Mouse (Mus musculus): ENCODE results near the gene Gad1. TPM values are rescaled to one million over a fixed set of nuclear protein-coding genes. Genes with fewer than 3 reads are reported as not detected.
"Not testable (repeated sequence)": the region's sequence is repeated elsewhere in the genome, so short reads cannot be mapped to it uniquely, and the experiment has no call there.

Gene Gad1
- 2.3 and 3.4 TPM in 2 replicates for polyA plus RNA-seq (2016; fragmentation: Nextera tagmentation; extraction: Ambion mirVana)

DNA sequence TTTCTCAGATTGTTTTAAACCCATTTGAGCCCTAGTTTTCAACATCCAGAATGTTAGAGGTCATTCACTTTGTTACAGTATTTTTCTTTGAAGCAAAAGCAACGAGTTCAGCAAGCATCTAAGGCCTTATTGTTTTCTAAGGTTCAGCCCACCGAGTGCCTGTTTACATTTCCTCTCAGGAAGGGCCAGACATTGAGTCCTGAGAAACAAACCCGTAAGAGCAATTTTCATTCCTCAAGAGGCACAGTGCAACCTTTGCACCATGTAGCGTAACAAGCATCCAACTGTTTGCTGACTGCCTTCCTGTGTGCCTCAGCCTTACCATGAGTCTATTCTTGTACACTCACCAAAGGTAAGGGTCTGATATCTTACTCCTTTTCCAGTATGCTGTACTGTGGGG lies at the start of gene Gad1:
Gene Gad1 (plus strand): TSS at position 301 of the 400 bp plus-strand sequence.
- Histone ChIP-seq H3K36me3 (replicated peaks) (no peaks in the 10 kb centered on the region), H3K4me1 (no peaks in the 10 kb centered on the region), H3K4me3 (no peak within 1 kb of the TSS), H3K27me3 (ENCODE audit: poor library complexity, severe bottlenecking) (peaks cover 16% of the 10 kb centered on the region), H3K9me3 (no peaks in the 10 kb centered on the region), H3K27ac (no peak within 1 kb of the TSS)
- 62% methylated on average over 4 of the region's 4 CpGs for WGBS
- no peak for DNase-seq (ENCODE audit: extremely low spot score, low spot score)

DNA sequence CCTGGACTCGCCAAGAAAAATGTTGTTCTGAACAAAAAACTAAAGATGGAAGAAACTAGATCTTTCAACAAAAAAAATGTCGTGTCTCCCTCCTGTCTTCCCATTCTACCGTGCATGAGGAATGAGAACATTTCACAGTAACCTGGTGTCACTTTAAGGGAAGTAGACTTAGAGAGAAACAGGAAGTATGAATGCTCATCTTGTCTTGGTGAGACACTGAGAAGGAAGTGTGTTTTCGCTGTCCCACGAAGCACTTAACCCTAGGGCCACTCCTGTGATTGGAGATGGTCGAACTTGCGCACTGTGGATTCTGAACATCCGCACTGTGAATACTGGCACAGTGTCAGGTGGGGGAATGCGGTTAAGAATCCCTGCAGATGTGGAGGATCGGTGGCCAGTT lies 49.4 kb upstream of the Gad1 start:
- no peaks in the 10 kb centered on the region for H3K36me3 ChIP-seq (replicated peaks)
- 88% methylated on average over 10 of the region's 10 CpGs for WGBS
- DNase-seq (ENCODE audit: extremely low spot score, low spot score) = no peak
- H3K27ac ChIP-seq = no peak overlapping the region
- peaks cover 60% of the 10 kb centered on the region for H3K27me3 ChIP-seq (ENCODE audit: poor library complexity, severe bottlenecking)
- peaks cover 26% of the 10 kb centered on the region for H3K4me1 ChIP-seq
- H3K4me3 ChIP-seq = no peak overlapping the region
- no peaks in the 10 kb centered on the region for H3K9me3 ChIP-seq

DNA sequence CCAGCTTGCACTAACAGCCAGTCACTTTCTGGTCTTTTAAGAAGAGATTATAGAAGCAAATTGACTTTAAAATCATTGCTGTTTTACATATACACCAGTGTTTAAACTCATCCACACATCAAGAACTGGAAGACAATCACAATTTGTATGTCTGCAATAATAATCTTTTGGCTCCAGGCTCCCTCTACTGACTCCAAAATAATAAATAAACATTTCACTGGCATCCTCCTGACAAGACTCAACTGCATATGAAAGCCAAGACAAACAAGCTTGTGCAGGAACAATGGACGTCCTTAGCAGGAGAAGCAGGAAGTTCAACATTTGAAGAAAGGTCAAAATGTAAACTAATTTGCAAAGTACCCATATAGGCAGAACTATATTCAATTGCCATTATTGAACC lies 47.6 kb upstream of the Gad1 start:
- Histone ChIP-seq H3K36me3 (replicated peaks) (no peaks in the 10 kb centered on the region), H3K27me3 (ENCODE audit: poor library complexity, severe bottlenecking) (peaks cover 56% of the 10 kb centered on the region), H3K27ac (no peak overlapping the region), H3K4me3 (no peak overlapping the region), H3K4me1 (peaks cover 37% of the 10 kb centered on the region), H3K9me3 (no peaks in the 10 kb centered on the region)
- WGBS = 41% methylated on average over 1 of the region's 1 CpGs
- DNase-seq (ENCODE audit: extremely low spot score, low spot score) = no peak

GRCm38 (mm10) chr2:70505896-70506295 lies 47.0 kb upstream of the Gad1 start:
- Histone ChIP-seq H3K9me3 (no peaks in the 10 kb centered on the region), H3K4me1 (peaks cover 37% of the 10 kb centered on the region), H3K27ac (no peak overlapping the region), H3K4me3 (no peak overlapping the region), H3K27me3 (ENCODE audit: poor library complexity, severe bottlenecking) (peaks cover 58% of the 10 kb centered on the region), H3K36me3 (replicated peaks) (no peaks in the 10 kb centered on the region)
- DNase-seq (ENCODE audit: extremely low spot score, low spot score) = no peak
- WGBS = 58% methylated on average over 4 of the region's 4 CpGs

DNA sequence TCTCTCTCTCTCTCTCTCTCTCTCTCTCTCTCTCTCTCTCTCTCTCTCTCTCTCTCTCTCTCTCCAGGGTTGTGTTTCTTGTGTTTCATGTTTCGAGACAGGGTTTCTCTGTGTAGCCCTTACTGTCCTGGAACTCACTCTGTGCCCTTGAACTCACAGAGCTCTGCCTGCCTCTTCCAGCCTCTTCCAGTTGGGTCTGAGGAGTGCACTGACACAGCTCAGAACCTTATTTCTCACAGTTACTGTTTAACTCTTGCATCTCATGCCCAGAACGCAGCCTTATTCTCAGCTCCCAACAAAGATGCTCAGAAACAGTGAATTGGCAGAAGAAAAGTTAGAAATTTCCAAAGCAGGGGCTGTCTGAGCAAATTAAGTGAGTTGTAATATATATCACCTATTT lies 46.5 kb upstream of the Gad1 start:
- peaks cover 59% of the 10 kb centered on the region for H3K27me3 ChIP-seq (ENCODE audit: poor library complexity, severe bottlenecking)
- no peak overlapping the region for H3K27ac ChIP-seq
- H3K4me1 ChIP-seq = peaks cover 37% of the 10 kb centered on the region
- no peaks in the 10 kb centered on the region for H3K36me3 ChIP-seq (replicated peaks)
- 63% methylated on average over 2 of the region's 2 CpGs for WGBS
- no peaks in the 10 kb centered on the region for H3K9me3 ChIP-seq
- H3K4me3 ChIP-seq = no peak overlapping the region
- DNase-seq (ENCODE audit: extremely low spot score, low spot score) = no peak

DNA sequence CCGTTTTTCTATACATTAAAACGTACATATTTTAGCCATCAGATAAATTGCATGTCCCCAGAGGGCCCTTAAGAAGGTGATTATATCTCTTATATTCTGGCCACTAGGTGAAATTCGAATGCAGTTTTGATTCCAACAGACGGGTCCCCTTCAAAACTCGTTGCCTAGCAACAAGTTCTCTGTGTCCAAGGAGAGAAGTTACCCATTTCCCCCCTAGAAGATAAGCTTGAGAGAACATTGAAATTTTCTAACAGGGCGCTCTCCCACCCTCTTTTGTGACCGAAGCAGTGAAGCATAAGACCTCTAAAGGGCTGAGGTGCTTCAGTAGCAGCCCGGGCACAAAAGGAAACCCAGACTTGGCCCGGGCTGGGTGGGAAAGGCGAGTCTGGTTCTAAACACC lies 44.4 kb upstream of the Gad1 start, which contains the start of gene Erich2:
Gene Erich2 (plus strand): TSS at position 324 of the 400 bp plus-strand sequence.
- Histone ChIP-seq H3K4me3 (peak within 1 kb of the TSS; percentile 63), H3K27ac (peak within 1 kb of the TSS; percentile 86), H3K4me1 (peaks cover 33% of the 10 kb centered on the region), H3K36me3 (replicated peaks) (no peaks in the 10 kb centered on the region), H3K9me3 (no peaks in the 10 kb centered on the region), H3K27me3 (ENCODE audit: poor library complexity, severe bottlenecking) (peaks cover 57% of the 10 kb centered on the region)
- 14% methylated on average over 10 of the region's 10 CpGs for WGBS
- no peak for DNase-seq (ENCODE audit: extremely low spot score, low spot score)

DNA sequence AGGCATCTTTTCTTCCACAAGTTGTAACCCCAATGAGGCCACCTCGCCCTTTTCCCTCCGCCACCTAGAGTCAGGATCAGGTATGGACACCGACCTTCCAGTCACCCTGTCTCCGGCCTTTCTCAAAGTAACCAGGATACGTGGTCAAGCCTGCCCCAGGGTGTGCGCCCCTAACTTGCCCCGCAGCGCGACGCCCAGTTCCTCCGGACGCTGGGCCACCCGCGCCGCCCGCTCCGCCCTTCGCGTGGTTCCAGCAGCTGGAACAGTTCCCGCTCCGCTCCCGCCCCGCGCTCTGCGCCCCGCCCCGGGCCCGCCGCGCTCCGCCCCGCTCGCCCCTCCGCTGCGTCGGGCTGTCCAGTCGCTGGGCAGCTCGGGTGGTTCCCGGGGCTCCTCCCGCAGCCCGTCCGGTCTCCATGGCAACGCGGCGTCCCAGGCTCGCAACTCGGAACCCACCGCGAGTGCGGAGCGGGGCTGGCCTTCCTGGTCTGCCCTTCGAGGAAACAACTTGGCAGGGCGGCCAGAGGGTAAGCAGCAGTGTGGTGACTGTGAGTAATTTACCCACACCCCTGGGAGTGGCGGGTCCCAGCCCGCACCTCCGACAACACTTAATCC lies 43.7 kb upstream of the Gad1 start:
- peak; percentile 87 for DNase-seq (ENCODE audit: extremely low spot score, low spot score)
- H3K27ac ChIP-seq = peak overlapping the region; percentile 86
- H3K4me3 ChIP-seq = peak overlapping the region; percentile 63
- peaks cover 33% of the 10 kb centered on the region for H3K4me1 ChIP-seq
- no peaks in the 10 kb centered on the region for H3K36me3 ChIP-seq (replicated peaks)
- peaks cover 51% of the 10 kb centered on the region for H3K27me3 ChIP-seq (ENCODE audit: poor library complexity, severe bottlenecking)
- H3K9me3 ChIP-seq = no peaks in the 10 kb centered on the region
- under 1% methylated on average over 56 of the region's 56 CpGs for WGBS

DNA sequence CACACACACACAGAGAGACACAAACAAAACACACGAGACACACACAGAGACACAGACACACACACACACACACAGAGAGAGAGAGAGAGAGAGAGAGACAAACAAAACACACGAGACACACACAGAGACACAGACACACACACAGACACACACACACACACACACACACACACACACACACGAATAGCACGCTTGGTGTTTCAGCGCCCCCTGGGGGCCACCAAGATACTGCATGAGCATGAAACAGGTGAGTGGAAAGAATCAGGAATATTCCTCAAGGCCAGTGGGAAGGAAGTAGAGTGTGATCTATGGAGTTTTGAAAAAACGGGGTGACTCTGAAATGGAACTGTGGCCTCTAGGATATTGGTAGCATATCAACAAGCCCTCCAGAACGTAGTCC lies 14.6 kb upstream of the Gad1 start:
- 37% methylated on average over 7 of the region's 7 CpGs for WGBS
- H3K4me1 ChIP-seq; H3K4me3 ChIP-seq; H3K9me3 ChIP-seq; H3K36me3 ChIP-seq (replicated peaks); H3K27me3 ChIP-seq (ENCODE audit: poor library complexity, severe bottlenecking); H3K27ac ChIP-seq: not testable (repeated sequence)
- peak; percentile 40 for DNase-seq (ENCODE audit: extremely low spot score, low spot score)

- no peak for DNase-seq (ENCODE audit: extremely low spot score, low spot score)
- Histone ChIP-seq H3K4me3 (no peak overlapping the region), H3K4me1 (no peaks in the 10 kb centered on the region), H3K36me3 (replicated peaks) (no peaks in the 10 kb centered on the region), H3K27me3 (ENCODE audit: poor library complexity, severe bottlenecking) (0 out of 2 replicates have a peak, but pooled peaks cover under 1% of the 10 kb centered on the region), H3K9me3 (no peaks in the 10 kb centered on the region), H3K27ac (no peak overlapping the region)
- 65% methylated on average over 6 of the region's 6 CpGs for WGBS
Measured at GRCm38 (mm10) chr2:70550671-70551070, 2.2 kb upstream of the Gad1 start.

GRCm38 (mm10) chr2:70551446-70551845 lies 1.4 kb upstream of the Gad1 start:
- H3K9me3 ChIP-seq = no peaks in the 10 kb centered on the region
- H3K27me3 ChIP-seq (ENCODE audit: poor library complexity, severe bottlenecking) = peaks cover 6% of the 10 kb centered on the region; the same call in 1 of the 2 replicates
- no peak for DNase-seq (ENCODE audit: extremely low spot score, low spot score)
- no peaks in the 10 kb centered on the region for H3K4me1 ChIP-seq
- no peak overlapping the region for H3K4me3 ChIP-seq
- no peaks in the 10 kb centered on the region for H3K36me3 ChIP-seq (replicated peaks)
- H3K27ac ChIP-seq = no peak overlapping the region
- WGBS = 87% methylated on average over 2 of the region's 2 CpGs

DNA sequence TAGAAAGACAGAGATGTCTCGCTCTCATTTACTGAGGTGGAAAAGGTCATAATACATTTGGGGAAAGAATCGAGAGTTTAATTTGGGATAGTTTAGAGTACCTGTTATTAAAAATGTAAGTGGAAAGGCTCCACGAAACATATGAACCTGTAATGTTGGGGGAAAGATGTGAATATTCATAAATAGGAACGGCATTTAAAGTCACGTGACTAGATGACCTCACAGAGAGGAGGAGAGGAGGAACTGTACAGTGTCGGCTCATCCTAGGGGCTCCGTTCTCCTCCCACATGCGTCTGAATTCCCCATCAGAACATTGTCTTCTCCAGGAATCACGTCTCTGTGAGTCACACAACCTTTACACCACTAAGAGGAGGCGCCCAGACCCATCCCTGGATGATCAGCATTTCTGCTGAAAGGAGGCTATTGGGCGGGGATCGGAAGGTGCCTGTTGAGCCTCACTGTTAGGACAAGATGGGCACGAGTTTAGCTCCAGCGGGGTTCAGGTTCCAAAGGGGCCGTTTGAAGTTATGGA lies 739 bp upstream of the Gad1 start:
- no peak overlapping the region for H3K27ac ChIP-seq
- peaks cover 11% of the 10 kb centered on the region for H3K27me3 ChIP-seq (ENCODE audit: poor library complexity, severe bottlenecking)
- H3K4me3 ChIP-seq = no peak overlapping the region
- DNase-seq (ENCODE audit: extremely low spot score, low spot score) = no peak
- 89% methylated on average over 15 of the region's 15 CpGs for WGBS
- H3K36me3 ChIP-seq (replicated peaks) = no peaks in the 10 kb centered on the region
- no peaks in the 10 kb centered on the region for H3K4me1 ChIP-seq
- no peaks in the 10 kb centered on the region for H3K9me3 ChIP-seq

DNA sequence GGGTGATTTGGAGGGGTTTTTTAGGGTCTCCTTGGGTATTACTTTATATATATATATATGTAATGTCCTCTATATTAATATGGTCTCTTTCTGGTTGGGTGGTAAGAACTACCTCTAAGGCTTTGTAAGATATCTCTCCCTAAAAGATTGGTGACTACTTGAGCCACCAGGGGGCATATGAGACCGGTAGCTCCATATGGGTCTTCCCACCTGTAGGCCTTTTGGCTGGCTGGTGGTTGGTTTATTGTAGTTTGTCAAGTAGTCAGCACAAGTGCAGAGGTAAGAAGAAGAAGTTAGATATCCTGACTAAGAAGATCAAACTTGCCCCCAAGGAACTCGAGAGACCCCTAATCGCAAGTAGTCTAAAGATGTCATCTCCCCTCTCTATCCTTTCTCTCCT lies 954 bp downstream of the Gad1 start:
- H3K27me3 ChIP-seq (ENCODE audit: poor library complexity, severe bottlenecking) = peaks cover 23% of the 10 kb centered on the region
- H3K4me1 ChIP-seq = peaks cover 7% of the 10 kb centered on the region
- WGBS = 79% methylated on average over 3 of the region's 3 CpGs

DNA sequence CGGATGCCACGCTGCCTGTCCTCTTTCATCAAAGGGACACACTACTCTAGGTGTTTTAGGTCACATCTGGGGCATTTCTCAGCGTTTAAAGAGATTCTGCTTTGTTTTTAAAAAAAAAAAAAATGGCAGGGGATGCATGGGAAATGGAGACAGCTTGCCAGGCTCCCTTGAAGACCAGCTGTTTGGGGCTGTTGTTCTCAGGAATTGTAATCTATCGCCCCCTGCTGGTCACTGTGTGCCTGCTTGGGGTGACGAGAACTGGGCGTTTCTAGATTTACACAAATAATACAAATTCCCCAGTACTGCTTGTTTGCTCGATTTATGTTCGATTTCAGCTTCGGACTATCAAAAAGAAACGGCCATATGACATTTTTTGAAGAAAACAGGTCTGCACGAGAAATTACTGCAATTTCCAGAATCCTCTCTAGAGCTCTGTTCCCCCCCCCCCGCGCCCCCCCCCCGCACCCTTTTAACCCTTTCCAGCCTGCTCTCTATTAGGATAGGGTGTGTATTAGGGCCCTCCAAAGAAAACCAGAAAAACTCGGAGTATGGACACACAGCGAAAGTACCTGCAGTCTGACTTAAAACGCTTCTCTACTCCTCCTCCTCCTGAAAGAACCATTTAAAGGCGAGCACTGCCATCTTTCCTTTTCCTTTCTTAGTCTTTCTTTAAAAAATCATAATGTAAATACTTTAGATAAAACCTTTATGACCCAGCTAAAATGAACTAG lies 5.4 kb downstream of the Gad1 start:
- WGBS = 7% methylated on average over 17 of the region's 18 CpGs
- Histone ChIP-seq H3K9me3 (no peaks in the 10 kb centered on the region), H3K36me3 (replicated peaks) (no peaks in the 10 kb centered on the region), H3K27me3 (ENCODE audit: poor library complexity, severe bottlenecking) (peaks cover 67% of the 10 kb centered on the region), H3K27ac (no peak overlapping the region), H3K4me3 (no peak overlapping the region), H3K4me1 (peaks cover 42% of the 10 kb centered on the region)
- DNase-seq (ENCODE audit: extremely low spot score, low spot score) = peak; percentile 86

More for the DNA sequence above, 954 bp downstream of the Gad1 start:
- no peaks in the 10 kb centered on the region for H3K9me3 ChIP-seq
- DNase-seq (ENCODE audit: extremely low spot score, low spot score) = no peak
- no peak overlapping the region for H3K4me3 ChIP-seq
- H3K27ac ChIP-seq = no peak overlapping the region
- no peaks in the 10 kb centered on the region for H3K36me3 ChIP-seq (replicated peaks)

Data from forebrain, embryonic 10.5 days (tissue).